Mouse (Mus musculus): ENCODE results near the gene Boc. TPM values are rescaled to one million over a fixed set of nuclear protein-coding genes. Genes with fewer than 3 reads are reported as not detected.
"Not testable (repeated sequence)": the region's sequence is repeated elsewhere in the genome, so short reads cannot be mapped to it uniquely, and the experiment has no call there.

The Boc gene
- total RNA-seq, 1 experiment = 5.4 TPM

GRCm38 (mm10) chr16:44458826-44459225, 99.9 kb downstream of the Boc start:
- in situ Hi-C loops (cut with MboI; ENCODE audit: low sequenced_read_pairs in 2 of 2, unreplicated experiment in 2 of 2) = no loop called here
- no peak overlapping the region for H3K27ac ChIP-seq (ENCODE audit: insufficient read depth, low read depth, low read length, poor library complexity, severe bottlenecking)
- no peaks in the 10 kb centered on the region for H3K9me3 ChIP-seq (ENCODE audit: control insufficient read depth, insufficient read depth, low read depth, low read length)
- no peak overlapping the region for H3K9ac ChIP-seq (ENCODE audit: insufficient read depth, low read depth, low read length, poor library complexity, severe bottlenecking)
- no peaks in the 10 kb centered on the region for H3K4me1 ChIP-seq (ENCODE audit: control insufficient read depth in 2 of 2, insufficient read depth in 2 of 2, low read length in 2 of 2, poor library complexity in 1 of 2)
- TF ChIP-seq HCFC1 (IDR thresholded peaks at IDR 0.05; ENCODE audit: borderline replicate concordance, insufficient read depth, low read length) (no peak), ZC3H11A (IDR thresholded peaks at IDR 0.05; ENCODE audit: borderline replicate concordance, low read depth, low read length) (no peak), ZNF384 (IDR thresholded peaks at IDR 0.05; ENCODE audit: low read depth, low read length) (no peak), CHD2 (IDR thresholded peaks at IDR 0.05; ENCODE audit: low read depth, low read length) (no peak), MAFK (IDR thresholded peaks at IDR 0.05; ENCODE audit: insufficient read depth, low read depth, low read length) (no peak)
- DNase-seq (ENCODE audit: low read depth, low spot score) = no peak
- no peak overlapping the region for H3K4me3 ChIP-seq (ENCODE audit: insufficient read depth in 1 of 2, low read depth in 1 of 2, low read length in 2 of 2, poor library complexity in 1 of 2, severe bottlenecking in 1 of 2)
- H3K36me3 ChIP-seq (ENCODE audit: control insufficient read depth, insufficient read depth, low read length, poor library complexity, severe bottlenecking) = no peaks in the 10 kb centered on the region

DNA sequence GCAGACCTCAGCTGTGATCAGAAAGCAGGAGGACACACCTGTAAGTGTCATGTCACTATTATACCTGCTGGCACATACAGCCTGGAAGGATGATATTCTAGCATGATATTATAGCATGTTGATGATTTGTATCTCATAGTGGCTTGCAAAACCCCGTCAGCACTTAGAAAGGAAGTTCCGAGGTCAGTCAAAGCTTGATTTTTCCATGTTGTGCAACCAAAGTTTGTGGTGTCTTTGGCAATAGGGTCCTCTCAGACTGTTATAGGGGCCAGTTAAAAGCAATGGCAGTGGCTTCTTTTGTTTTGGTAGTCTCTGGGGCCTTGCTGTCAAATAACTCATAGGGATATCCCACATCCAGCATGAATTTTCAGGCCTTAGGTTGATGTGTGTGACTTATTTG, 100.8 kb downstream of the Boc start:
- Histone ChIP-seq H3K27ac (ENCODE audit: insufficient read depth, low read depth, low read length, poor library complexity, severe bottlenecking) (no peak overlapping the region), H3K9me3 (ENCODE audit: control insufficient read depth, insufficient read depth, low read depth, low read length) (no peaks in the 10 kb centered on the region), H3K4me1 (ENCODE audit: control insufficient read depth in 2 of 2, insufficient read depth in 2 of 2, low read length in 2 of 2, poor library complexity in 1 of 2) (no peaks in the 10 kb centered on the region), H3K9ac (ENCODE audit: insufficient read depth, low read depth, low read length, poor library complexity, severe bottlenecking) (no peak overlapping the region), H3K4me3 (ENCODE audit: insufficient read depth in 1 of 2, low read depth in 1 of 2, low read length in 2 of 2, poor library complexity in 1 of 2, severe bottlenecking in 1 of 2) (no peak overlapping the region), H3K36me3 (ENCODE audit: control insufficient read depth, insufficient read depth, low read length, poor library complexity, severe bottlenecking) (no peaks in the 10 kb centered on the region)
- no peak for TF ChIP-seq ZC3H11A (IDR thresholded peaks at IDR 0.05; ENCODE audit: borderline replicate concordance, low read depth, low read length)
- no peak for TF ChIP-seq MAFK (IDR thresholded peaks at IDR 0.05; ENCODE audit: insufficient read depth, low read depth, low read length)
- no peak for TF ChIP-seq HCFC1 (IDR thresholded peaks at IDR 0.05; ENCODE audit: borderline replicate concordance, insufficient read depth, low read length)
- no peak for TF ChIP-seq ZNF384 (IDR thresholded peaks at IDR 0.05; ENCODE audit: low read depth, low read length)
- no peak for TF ChIP-seq CHD2 (IDR thresholded peaks at IDR 0.05; ENCODE audit: low read depth, low read length)
- in situ Hi-C loops (cut with MboI; ENCODE audit: low sequenced_read_pairs in 2 of 2, unreplicated experiment in 2 of 2) = no loop called here
- no peak for DNase-seq (ENCODE audit: low read depth, low spot score)

DNA sequence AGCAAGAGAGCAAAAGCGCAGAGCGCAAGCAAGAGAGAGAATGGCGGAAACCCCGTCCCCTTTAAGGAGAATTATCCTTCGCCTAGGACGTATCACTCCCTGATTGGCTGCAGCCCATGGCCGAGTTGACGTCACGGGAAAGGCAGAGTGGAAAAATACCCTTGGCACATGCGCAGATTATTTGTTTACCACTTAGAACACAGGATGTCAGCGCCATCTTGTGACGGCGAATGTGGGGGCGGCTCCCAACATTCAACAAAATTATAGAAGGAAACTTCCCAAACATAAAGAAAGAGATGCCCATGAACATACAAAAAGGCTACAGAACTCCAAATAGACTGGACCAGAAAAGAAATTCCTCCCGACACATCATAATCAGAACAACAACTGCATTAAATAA, 116.8 kb downstream of the Boc start:
- H3K4me3 ChIP-seq (ENCODE audit: insufficient read depth in 1 of 2, low read depth in 1 of 2, low read length in 2 of 2, poor library complexity in 1 of 2, severe bottlenecking in 1 of 2); DNase-seq (ENCODE audit: low read depth, low spot score); H3K27ac ChIP-seq (ENCODE audit: insufficient read depth, low read depth, low read length, poor library complexity, severe bottlenecking); H3K9me3 ChIP-seq (ENCODE audit: control insufficient read depth, insufficient read depth, low read depth, low read length); H3K36me3 ChIP-seq (ENCODE audit: control insufficient read depth, insufficient read depth, low read length, poor library complexity, severe bottlenecking); H3K4me1 ChIP-seq (ENCODE audit: control insufficient read depth in 2 of 2, insufficient read depth in 2 of 2, low read length in 2 of 2, poor library complexity in 1 of 2); in situ Hi-C loops (cut with MboI; ENCODE audit: low sequenced_read_pairs in 2 of 2, unreplicated experiment in 2 of 2); H3K9ac ChIP-seq (ENCODE audit: insufficient read depth, low read depth, low read length, poor library complexity, severe bottlenecking): not testable (repeated sequence)

GRCm38 (mm10) chr16:44435481-44435880, 123.2 kb downstream of the Boc start:
- Histone ChIP-seq H3K9ac (ENCODE audit: insufficient read depth, low read depth, low read length, poor library complexity, severe bottlenecking) (no peak overlapping the region), H3K9me3 (ENCODE audit: control insufficient read depth, insufficient read depth, low read depth, low read length) (no peaks in the 10 kb centered on the region), H3K4me3 (ENCODE audit: insufficient read depth in 1 of 2, low read depth in 1 of 2, low read length in 2 of 2, poor library complexity in 1 of 2, severe bottlenecking in 1 of 2) (no peak overlapping the region), H3K4me1 (ENCODE audit: control insufficient read depth in 2 of 2, insufficient read depth in 2 of 2, low read length in 2 of 2, poor library complexity in 1 of 2) (no peaks in the 10 kb centered on the region), H3K27ac (ENCODE audit: insufficient read depth, low read depth, low read length, poor library complexity, severe bottlenecking) (no peak overlapping the region), H3K36me3 (ENCODE audit: control insufficient read depth, insufficient read depth, low read length, poor library complexity, severe bottlenecking) (no peaks in the 10 kb centered on the region)
- in situ Hi-C loops (cut with MboI; ENCODE audit: low sequenced_read_pairs in 2 of 2, unreplicated experiment in 2 of 2) = no loop called here
- TF ChIP-seq CHD2 (IDR thresholded peaks at IDR 0.05; ENCODE audit: low read depth, low read length) = no peak
- no peak for TF ChIP-seq ZNF384 (IDR thresholded peaks at IDR 0.05; ENCODE audit: low read depth, low read length)
- no peak for TF ChIP-seq HCFC1 (IDR thresholded peaks at IDR 0.05; ENCODE audit: borderline replicate concordance, insufficient read depth, low read length)
- TF ChIP-seq MAFK (IDR thresholded peaks at IDR 0.05; ENCODE audit: insufficient read depth, low read depth, low read length) = no peak
- TF ChIP-seq ZC3H11A (IDR thresholded peaks at IDR 0.05; ENCODE audit: borderline replicate concordance, low read depth, low read length) = no peak
- DNase-seq (ENCODE audit: low read depth, low spot score) = no peak

Other genes with a start within 250 kb of the Boc start
- 0.16 and 0.40 TPM in 2 replicates for gene Sidt1, start 225.7 kb downstream of the Boc start, total RNA-seq (2012; rRNA removed)
- gene Spice1, start 211.8 kb downstream of the Boc start, total RNA-seq (2012; rRNA removed) = 15.3 and 24.0 TPM in 2 replicates
- gene Cfap44, start 164.1 kb downstream of the Boc start, total RNA-seq (2012; rRNA removed) = 0.22 and 0.37 TPM in 2 replicates
- gene Nepro, start 165.4 kb upstream of the Boc start, total RNA-seq (2012; rRNA removed) = 36.9 and 39.7 TPM in 2 replicates
- 7.1 and 8.7 TPM in 2 replicates for gene Gtpbp8, start 187.5 kb upstream of the Boc start, total RNA-seq (2012; rRNA removed)
- 0.09 and 0.48 TPM in 2 replicates for gene Cd200r1, start 206.8 kb upstream of the Boc start, total RNA-seq (2012; rRNA removed)